Mouse (Mus musculus) spleen, adult 2 months (tissue): ENCODE results near the gene Pmf1.
"Not testable (repeated sequence)": the region's sequence is repeated elsewhere in the genome, so short reads cannot be mapped to it uniquely, and the experiment has no call there.

Experiments used
- CTCF ChIP-seq: fragments of 200-500 bp; IDR thresholded peaks from 2 replicates; pipeline ENCODE4 v1.5.1; 2011; ENCODE audit warnings: mild to moderate bottlenecking, inconsistent platforms; ENCODE audit not compliant: insufficient read depth, insufficient read length, insufficient replicate concordance; ENCODE audit errors: extremely low read depth
- POLR2A ChIP-seq: fragments of 200-500 bp; IDR thresholded peaks from 2 replicates; pipeline ENCODE4 v1.6.1; 2011; ENCODE audit warnings: low read depth, low read length, inconsistent platforms

DNA sequence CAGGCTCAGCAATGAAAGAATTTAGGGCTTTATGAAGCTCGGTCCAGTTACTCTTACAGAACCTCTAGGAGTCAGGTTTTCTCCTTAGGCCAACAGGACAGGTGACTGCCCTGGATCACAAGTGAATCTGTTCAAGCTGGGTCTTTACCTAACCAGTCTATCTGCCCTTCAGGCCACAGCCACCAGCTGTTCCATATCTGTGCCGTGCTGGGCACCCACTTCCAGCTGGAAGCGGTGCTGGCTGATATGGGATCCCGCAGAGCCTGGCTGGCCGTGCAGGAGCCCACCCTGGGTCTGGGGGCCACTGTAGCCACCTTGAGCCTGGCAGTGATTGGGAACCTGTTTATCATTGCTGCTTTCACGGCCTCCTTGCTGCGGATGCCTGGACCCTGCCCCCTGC, 42.6 kb downstream of the Pmf1 start:
- TF ChIP-seq POLR2A, CTCF: not testable (repeated sequence)
